ENCODE assay signal across 24 mouse cellular contexts in the genomic region with DNA sequence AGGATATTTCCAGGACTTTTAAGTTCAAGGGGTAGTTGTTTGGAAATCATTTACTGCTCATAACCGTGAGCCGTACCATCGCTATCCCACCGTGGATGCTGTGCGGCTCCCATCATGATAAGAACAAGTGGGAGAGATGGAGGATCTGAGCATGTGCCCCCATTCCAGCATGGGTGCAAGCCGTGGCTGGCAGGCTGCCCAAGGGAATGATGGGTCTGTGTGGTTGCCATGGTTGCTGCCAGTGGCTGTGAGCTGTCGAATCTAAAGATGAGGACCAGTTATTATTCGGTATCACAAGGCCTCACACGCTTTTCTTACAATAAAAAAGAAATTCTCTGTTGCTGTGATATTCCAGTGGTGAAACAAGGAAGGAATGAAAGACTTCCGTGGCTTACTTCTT.
A peak's percentile ranks its signal among the peaks of the same experiment; 100 is the strongest.
DNase-seq lines count a peak whose midpoint lies in the region; ATAC-seq and TF ChIP-seq lines count a peak whose summit lies in the region.
"Had no signal": no experiment of that assay in that cellular context is flagged by ENCODE, and none has a peak within 500 bp of the region (broad histone marks: within the 10 kb centered on the region; RNA-seq: fewer than 3 reads in every experiment).

No protein-coding gene starts in this region.

- no peak for TF ChIP-seq CTCF in hindbrain, postnatal 0 days (IDR thresholded peaks at IDR 0.05; ENCODE audit: low read depth)
- no peak for TF ChIP-seq CTCF in forebrain, postnatal 0 days (IDR thresholded peaks at IDR 0.05; ENCODE audit: low read depth)

- peak; percentile 71; the same call in 1 of the 2 replicates for ATAC-seq in forebrain, embryonic 14.5 days
- no peak for ATAC-seq in forebrain, embryonic 12.5 days (ENCODE audit: low FRiP score)
- ATAC-seq in hindbrain, postnatal 0 days: no peak
- no peak for ATAC-seq in hindbrain, embryonic 11.5 days (ENCODE audit: low FRiP score)
- ATAC-seq in midbrain, embryonic 16.5 days: peak; percentile 65; the same call in 1 of the 2 replicates
- peak; percentile 69 for ATAC-seq in forebrain, postnatal 0 days
- ATAC-seq: intestine, embryonic 15.5 days; liver, postnatal 0 days had no signal

- H3K36me3 ChIP-seq in forebrain, embryonic 14.5 days (ENCODE audit: control insufficient read depth, insufficient read depth, low read length): no peaks in the 10 kb centered on the region
- H3K36me3 ChIP-seq in forebrain, embryonic 12.5 days (replicated peaks): no peaks in the 10 kb centered on the region
- H3K36me3 ChIP-seq in hindbrain, postnatal 0 days (ENCODE audit: insufficient read depth, low read length): no peaks in the 10 kb centered on the region
- no peaks in the 10 kb centered on the region for H3K36me3 ChIP-seq in hindbrain, embryonic 11.5 days (ENCODE audit: control insufficient read depth, insufficient read depth, low read length)
- no peaks in the 10 kb centered on the region for H3K36me3 ChIP-seq in midbrain, embryonic 16.5 days (ENCODE audit: control insufficient read depth, insufficient read depth, low read length)
- no peaks in the 10 kb centered on the region for H3K36me3 ChIP-seq in midbrain, embryonic 10.5 days
- H3K36me3 ChIP-seq in forebrain, postnatal 0 days (ENCODE audit: insufficient read depth): no peaks in the 10 kb centered on the region
- H3K36me3 ChIP-seq: embryonic facial prominence, embryonic 10.5 days; hindbrain, embryonic 12.5 days; intestine, embryonic 15.5 days; limb, embryonic 10.5 days; neural tube, embryonic 12.5 days had no signal

- H3K27ac ChIP-seq in forebrain, embryonic 14.5 days (ENCODE audit: low read depth, low read length): no peak overlapping the region
- H3K27ac ChIP-seq in forebrain, embryonic 12.5 days: no peak overlapping the region
- no peak overlapping the region for H3K27ac ChIP-seq in hindbrain, postnatal 0 days
- H3K27ac ChIP-seq in hindbrain, embryonic 11.5 days (ENCODE audit: low read depth, low read length): no peak overlapping the region
- H3K27ac ChIP-seq in midbrain, embryonic 16.5 days (ENCODE audit: low read length): no peak overlapping the region
- H3K27ac ChIP-seq in midbrain, embryonic 10.5 days (replicated peaks): no peak overlapping the region
- no peak overlapping the region for H3K27ac ChIP-seq in forebrain, postnatal 0 days (ENCODE audit: low read depth, low read length)
- H3K27ac ChIP-seq: embryonic facial prominence, embryonic 10.5 days; hindbrain, embryonic 12.5 days; intestine, embryonic 15.5 days; limb, embryonic 10.5 days; neural tube, embryonic 12.5 days; stomach, postnatal 0 days had no signal

- H3K4me3 ChIP-seq in forebrain, embryonic 14.5 days (ENCODE audit: low read depth, low read length): no peak overlapping the region
- H3K4me3 ChIP-seq in forebrain, embryonic 12.5 days (replicated peaks): no peak overlapping the region
- no peak overlapping the region for H3K4me3 ChIP-seq in hindbrain, postnatal 0 days (ENCODE audit: low read length)
- no peak overlapping the region for H3K4me3 ChIP-seq in hindbrain, embryonic 11.5 days (ENCODE audit: low read depth, low read length)
- H3K4me3 ChIP-seq in midbrain, embryonic 16.5 days (ENCODE audit: low read depth, low read length): no peak overlapping the region
- no peak overlapping the region for H3K4me3 ChIP-seq in midbrain, embryonic 10.5 days
- no peak overlapping the region for H3K4me3 ChIP-seq in forebrain, postnatal 0 days (ENCODE audit: low read depth, low read length)
- H3K4me3 ChIP-seq: embryonic facial prominence, embryonic 10.5 days; hindbrain, embryonic 12.5 days; intestine, embryonic 15.5 days; limb, embryonic 10.5 days; neural tube, embryonic 12.5 days had no signal

- no peaks in the 10 kb centered on the region for H3K9me3 ChIP-seq in forebrain, embryonic 14.5 days (replicated peaks; ENCODE audit: control insufficient read depth, low read length)
- no peaks in the 10 kb centered on the region for H3K9me3 ChIP-seq in forebrain, embryonic 12.5 days
- H3K9me3 ChIP-seq in hindbrain, postnatal 0 days (ENCODE audit: low read length): no peaks in the 10 kb centered on the region
- no peaks in the 10 kb centered on the region for H3K9me3 ChIP-seq in hindbrain, embryonic 11.5 days (ENCODE audit: control insufficient read depth, low read length)
- H3K9me3 ChIP-seq in midbrain, embryonic 16.5 days (replicated peaks; ENCODE audit: control insufficient read depth, low read length, poor library complexity, severe bottlenecking): no peaks in the 10 kb centered on the region
- H3K9me3 ChIP-seq in midbrain, embryonic 10.5 days (replicated peaks): no peaks in the 10 kb centered on the region
- H3K9me3 ChIP-seq in forebrain, postnatal 0 days (ENCODE audit: low read length): no peaks in the 10 kb centered on the region
- H3K9me3 ChIP-seq: embryonic facial prominence, embryonic 10.5 days; hindbrain, embryonic 12.5 days; intestine, embryonic 15.5 days; limb, embryonic 10.5 days; neural tube, embryonic 12.5 days had no signal

- no peaks in the 10 kb centered on the region for H3K27me3 ChIP-seq in forebrain, embryonic 14.5 days (replicated peaks; ENCODE audit: control insufficient read depth, insufficient read depth, low read length)
- no peaks in the 10 kb centered on the region for H3K27me3 ChIP-seq in forebrain, embryonic 12.5 days
- H3K27me3 ChIP-seq in hindbrain, postnatal 0 days (ENCODE audit: insufficient read depth, low read length): no peaks in the 10 kb centered on the region
- H3K27me3 ChIP-seq in hindbrain, embryonic 11.5 days (ENCODE audit: control insufficient read depth, insufficient read depth, low read length): no peaks in the 10 kb centered on the region
- no peaks in the 10 kb centered on the region for H3K27me3 ChIP-seq in midbrain, embryonic 16.5 days (ENCODE audit: control insufficient read depth, insufficient read depth, low read depth, low read length)
- H3K27me3 ChIP-seq in midbrain, embryonic 10.5 days (ENCODE audit: low read depth, poor library complexity, severe bottlenecking): no peaks in the 10 kb centered on the region
- no peaks in the 10 kb centered on the region for H3K27me3 ChIP-seq in forebrain, postnatal 0 days (ENCODE audit: insufficient read depth, low read length)
- H3K27me3 ChIP-seq: CH12.LX; hindbrain, embryonic 12.5 days; intestine, embryonic 15.5 days; neural tube, embryonic 12.5 days had no signal

- H3K4me1 ChIP-seq in forebrain, embryonic 14.5 days (ENCODE audit: control insufficient read depth, insufficient read depth, low read length): 0 out of 2 replicates have a peak, but pooled peaks cover 2% of the 10 kb centered on the region
- 0 out of 2 replicates have a peak, but pooled peaks cover 6% of the 10 kb centered on the region for H3K4me1 ChIP-seq in forebrain, embryonic 12.5 days
- peaks cover 4% of the 10 kb centered on the region; the same call in 1 of the 2 replicates for H3K4me1 ChIP-seq in hindbrain, postnatal 0 days (ENCODE audit: insufficient read depth, low read length)
- no peaks in the 10 kb centered on the region for H3K4me1 ChIP-seq in hindbrain, embryonic 11.5 days (replicated peaks; ENCODE audit: control insufficient read depth, insufficient read depth, low read length)
- H3K4me1 ChIP-seq in midbrain, embryonic 16.5 days (ENCODE audit: control insufficient read depth, insufficient read depth, low read length): peaks cover 10% of the 10 kb centered on the region; the same call in 1 of the 2 replicates
- no peaks in the 10 kb centered on the region for H3K4me1 ChIP-seq in midbrain, embryonic 10.5 days
- peaks cover 10% of the 10 kb centered on the region; the same call in 1 of the 2 replicates for H3K4me1 ChIP-seq in forebrain, postnatal 0 days (ENCODE audit: insufficient read depth)
- H3K4me1 ChIP-seq: embryonic facial prominence, embryonic 10.5 days; intestine, embryonic 15.5 days had no signal

- peak; percentile 76 for DNase-seq in forebrain, embryonic 14.5 days (ENCODE audit: low spot score)
- peak; percentile 60 for DNase-seq in hindbrain, postnatal 0 days (ENCODE audit: low spot score)
- no peak for DNase-seq in hindbrain, embryonic 11.5 days (ENCODE audit: low spot score)
- no peak for DNase-seq in midbrain, embryonic 10.5 days (ENCODE audit: low spot score)
- DNase-seq in forebrain, postnatal 0 days: peak; percentile 70
- no peak for DNase-seq in lung, adult 18-20 months
- DNase-seq: adrenal gland, postnatal 14 days; cerebellum, adult 11-12 months; gastrocnemius, postnatal 36 days; heart, postnatal 10 days; kidney, adult 9 months; kidney, postnatal 36 days; liver, postnatal 0 days; lung, postnatal 14 days had no signal

- no peak overlapping the region for H3K4me2 ChIP-seq in forebrain, embryonic 14.5 days (ENCODE audit: low read length)
- no peak overlapping the region for H3K4me2 ChIP-seq in forebrain, embryonic 12.5 days
- no peak overlapping the region for H3K4me2 ChIP-seq in hindbrain, postnatal 0 days (ENCODE audit: low read depth, low read length)
- no peak overlapping the region for H3K4me2 ChIP-seq in hindbrain, embryonic 11.5 days (replicated peaks; ENCODE audit: low read depth, low read length)
- no peak overlapping the region for H3K4me2 ChIP-seq in midbrain, embryonic 16.5 days (ENCODE audit: low read length)
- no peak overlapping the region for H3K4me2 ChIP-seq in forebrain, postnatal 0 days (ENCODE audit: low read depth)
- H3K4me2 ChIP-seq: heart, embryonic 11.5 days; hindbrain, embryonic 12.5 days; intestine, embryonic 15.5 days; neural tube, embryonic 12.5 days had no signal

- no peak overlapping the region for H3K9ac ChIP-seq in forebrain, embryonic 14.5 days (ENCODE audit: low read length)
- no peak overlapping the region for H3K9ac ChIP-seq in forebrain, embryonic 12.5 days
- H3K9ac ChIP-seq in hindbrain, postnatal 0 days (replicated peaks; ENCODE audit: low read length): no peak overlapping the region
- no peak overlapping the region for H3K9ac ChIP-seq in hindbrain, embryonic 11.5 days (ENCODE audit: low read depth, low read length)
- H3K9ac ChIP-seq in midbrain, embryonic 16.5 days (ENCODE audit: low read depth, low read length): no peak overlapping the region
- no peak overlapping the region for H3K9ac ChIP-seq in forebrain, postnatal 0 days
- H3K9ac ChIP-seq: hindbrain, embryonic 12.5 days; intestine, embryonic 15.5 days; liver, postnatal 0 days; neural tube, embryonic 12.5 days had no signal

- 68% methylated on average over 10 of the region's 10 CpGs for WGBS in forebrain, embryonic 14.5 days
- 87% methylated on average over 10 of the region's 10 CpGs for WGBS in forebrain, embryonic 12.5 days
- WGBS in hindbrain, postnatal 0 days: 45% methylated on average over 10 of the region's 10 CpGs
- 92% methylated on average over 10 of the region's 10 CpGs for WGBS in hindbrain, embryonic 11.5 days
- 58% methylated on average over 10 of the region's 10 CpGs for WGBS in midbrain, embryonic 16.5 days
- WGBS in midbrain, embryonic 10.5 days: 94% methylated on average over 10 of the region's 10 CpGs
- 57% methylated on average over 10 of the region's 10 CpGs for WGBS in forebrain, postnatal 0 days

Comparison
In these comparisons a context has a peak if more than half of its experiments do, and no peak if none do; other contexts are left out.
1. ATAC-seq: peak in forebrain, embryonic 14.5 days (single experiment), midbrain, embryonic 16.5 days (single experiment) and forebrain, postnatal 0 days (single experiment); none in forebrain, embryonic 12.5 days (single experiment), hindbrain, postnatal 0 days (single experiment) and hindbrain, embryonic 11.5 days (single experiment).
2. DNase-seq: peak in forebrain, embryonic 14.5 days (single experiment), hindbrain, postnatal 0 days (single experiment) and forebrain, postnatal 0 days (single experiment); none in hindbrain, embryonic 11.5 days (single experiment), midbrain, embryonic 10.5 days (single experiment) and lung, adult 18-20 months (0 of 2).